Mouse (Mus musculus) B cell, adult 62 days (primary cell): Measurements from ENCODE around the gene Ltn1. TPM values are rescaled to one million over a fixed set of nuclear protein-coding genes. Genes with fewer than 3 reads are reported as not detected.

Source experiments
- total RNA-seq: library from RNA; stranded (reverse); gene quantifications from 4 replicates; pipeline ENCODE4 v1.2.4, GENCODE M21; 2023

The Ltn1 gene
- 43.5 to 46.6 TPM (median 45.6 TPM) in 4 replicates for total RNA-seq

GRCm38 (mm10) chr16:87432033-87432814, at the start of gene Ltn1:
Ltn1 (minus strand) TSS chr16:87432612.

GRCm38 (mm10) chr16:87454419-87455179, 22.2 kb upstream of the Ltn1 start, which contains the start of gene Usp16:
Usp16 (plus strand) TSS chr16:87454703.

GRCm38 (mm10) chr16:87440184-87440686, 7.8 kb upstream of the Ltn1 start, which contains the start of gene Rwdd2b:
Rwdd2b (minus strand) TSS chr16:87440573.

GRCm38 (mm10) chr16:87354075-87354583, 78.3 kb downstream of the Ltn1 start, which contains the start of gene N6amt1:
N6amt1 (plus strand) TSS chr16:87354185.

Other genes starting within 250 kb of the Ltn1 start
- 21.5 to 27.9 TPM (median 24.3 TPM) in 4 replicates for gene N6amt1, start 78.4 kb downstream of the Ltn1 start, total RNA-seq
- 4.6 to 7.4 TPM (median 5.4 TPM) in 4 replicates for gene Rwdd2b, start 8.0 kb upstream of the Ltn1 start, total RNA-seq
- 176 to 195 TPM (median 186 TPM) in 4 replicates for gene Usp16, start 22.1 kb upstream of the Ltn1 start, total RNA-seq
- 141 to 162 TPM (median 150 TPM) in 4 replicates for gene Cct8, start 63.3 kb upstream of the Ltn1 start, total RNA-seq
- not detected in 4 replicates for gene Map3k7cl, start 120.7 kb upstream of the Ltn1 start, total RNA-seq